Mouse (Mus musculus) brain, embryonic 14.5 days (tissue): ENCODE measurements around the gene Socs3.

Experiments
- CTCF ChIP-seq: fragments of 200-500 bp; IDR thresholded peaks from 2 replicates; pipeline ENCODE4 v1.5.1; 2012; ENCODE audit warnings: inconsistent platforms, mild to moderate bottlenecking, moderate library complexity, borderline replicate concordance; ENCODE audit not compliant: insufficient read depth, insufficient read length; ENCODE audit errors: extremely low read depth
- POLR2A ChIP-seq: fragments of 200-500 bp; IDR thresholded peaks from 2 replicates; pipeline ENCODE4 v1.6.1; 2012; ENCODE audit warnings: mild to moderate bottlenecking, inconsistent platforms, borderline replicate concordance; ENCODE audit not compliant: poor library complexity, insufficient read depth, insufficient read length, severe bottlenecking; ENCODE audit errors: extremely low read depth

GRCm38 (mm10) chr11:117995661-117996060 lies 25.8 kb upstream of the Socs3 start:
- TF ChIP-seq CTCF: no peak
- no peak for TF ChIP-seq POLR2A
